Mouse (Mus musculus) olfactory bulb, adult 2 months (tissue): ENCODE results near the gene Lmtk2.

Source experiments
- CTCF ChIP-seq: fragments of 200-500 bp; IDR thresholded peaks from 2 replicates; pipeline ENCODE4 v1.5.1; 2012; ENCODE audit warnings: low read depth, mild to moderate bottlenecking, low read length, moderate library complexity; ENCODE audit not compliant: insufficient read depth
- POLR2A ChIP-seq: fragments of 200-500 bp; IDR thresholded peaks from 2 replicates; pipeline ENCODE4 v1.6.1; 2012; ENCODE audit warnings: mild to moderate bottlenecking, low read depth, low read length, moderate library complexity; ENCODE audit not compliant: insufficient read depth

- TF ChIP-seq CTCF = no peak
- TF ChIP-seq POLR2A = no peak
These were observed 134.5 kb downstream of the Lmtk2 start for GRCm38 (mm10) chr5:144234714-144235113.
